Mouse (Mus musculus) megakaryocyte, embryonic 14.5 days (primary cell): Measurements from ENCODE around the gene Hsd3b7. TPM values are rescaled to one million over a fixed set of nuclear protein-coding genes. Genes with fewer than 3 reads are reported as not detected.
"Not testable (repeated sequence)": the region's sequence is repeated elsewhere in the genome, so short reads cannot be mapped to it uniquely, and the experiment has no call there.

ENCODE experiments used
- H3K27me3 ChIP-seq: replicated peaks from 2 replicates; pipeline ENCODE3; 2012; ENCODE audit warnings: inconsistent platforms
- H3K36me3 ChIP-seq: replicated peaks from 2 replicates; pipeline ENCODE3; 2012; ENCODE audit warnings: low read length, inconsistent platforms, mixed read lengths
- H3K4me1 ChIP-seq: 2 replicates; pipeline ENCODE4 v1.6.1; 2012; ENCODE audit warnings: inconsistent platforms
- H3K4me3 ChIP-seq: replicated peaks from 2 replicates; pipeline ENCODE3; 2012; ENCODE audit warnings: moderate library complexity, mild to moderate bottlenecking, inconsistent platforms
- H3K9me3 ChIP-seq: 2 replicates; pipeline ENCODE4 v1.6.1; 2012; ENCODE audit warnings: inconsistent platforms
- FLI1 ChIP-seq: IDR thresholded peaks from 2 replicates; pipeline ENCODE4 v1.6.1; 2012; ENCODE audit warnings: low read length, inconsistent platforms, mixed read lengths
- GATA1 ChIP-seq: IDR thresholded peaks from 3 replicates; pipeline ENCODE4 v1.6.1; 2012; ENCODE audit warnings: mixed read lengths, low read length, inconsistent platforms, borderline replicate concordance
- polyA plus RNA-seq: library from polyadenylated mRNA; stranded (reverse); fragments of >175 nt; gene quantifications from 2 replicates; pipeline ENCODE4 v1.2.3, GENCODE M21; 2012; ENCODE audit warnings: low replicate concordance; ENCODE audit not compliant: insufficient read depth

Gene Hsd3b7
- polyA plus RNA-seq, 1 experiment, result 53.3 TPM

DNA sequence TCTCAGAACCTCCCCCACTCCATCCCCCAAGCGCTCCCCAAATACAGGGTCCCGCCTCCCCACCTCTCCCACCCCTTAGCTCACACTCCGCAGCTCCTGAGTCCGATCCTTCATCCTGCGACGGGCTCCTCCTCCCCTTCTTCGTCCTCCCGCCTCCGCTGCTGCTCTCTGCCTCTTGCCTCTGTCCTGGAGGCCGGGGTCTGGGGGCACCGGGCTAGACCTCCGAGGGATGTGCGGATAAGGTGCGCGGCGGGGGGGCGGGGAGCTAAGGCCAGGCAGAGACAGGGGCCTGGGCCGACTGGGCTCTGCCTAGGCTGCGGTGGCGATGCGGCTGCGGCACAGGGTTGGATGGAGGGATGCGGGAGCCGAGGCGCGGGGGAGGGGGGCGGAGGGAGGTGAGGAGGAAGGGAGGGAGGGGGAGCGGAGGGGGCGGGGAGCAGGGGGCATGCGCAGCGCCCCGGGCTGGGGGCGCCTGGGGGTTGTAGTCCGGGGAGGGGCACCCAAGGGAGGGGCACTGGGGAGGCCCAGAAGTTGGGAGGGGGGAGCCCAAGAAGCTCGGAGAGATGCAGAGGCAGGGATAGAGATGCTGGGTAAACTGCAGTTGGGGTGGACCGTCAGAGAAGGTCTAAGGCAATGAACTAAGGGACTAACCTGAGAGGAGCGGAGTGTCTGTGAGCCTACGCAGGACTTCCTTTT is 23.9 kb downstream of the Hsd3b7 start, which contains the start of the genes Stx4a and Stx1b:
Stx4a (plus strand) TSS at position 119 of the 696 bp plus-strand sequence.
Stx1b (minus strand) TSS at position 374 of the 696 bp plus-strand sequence.
- Histone ChIP-seq H3K4me3 (no peak within 1 kb of the TSS), H3K4me1 (peaks cover 18% of the 10 kb centered on the region), H3K27me3 (peaks cover 34% of the 10 kb centered on the region), H3K36me3 (no peaks in the 10 kb centered on the region), H3K9me3 (peaks cover 3% of the 10 kb centered on the region; the same call in 1 of the 2 replicates)
- TF ChIP-seq FLI1 (no peak), GATA1 (no peak)

DNA sequence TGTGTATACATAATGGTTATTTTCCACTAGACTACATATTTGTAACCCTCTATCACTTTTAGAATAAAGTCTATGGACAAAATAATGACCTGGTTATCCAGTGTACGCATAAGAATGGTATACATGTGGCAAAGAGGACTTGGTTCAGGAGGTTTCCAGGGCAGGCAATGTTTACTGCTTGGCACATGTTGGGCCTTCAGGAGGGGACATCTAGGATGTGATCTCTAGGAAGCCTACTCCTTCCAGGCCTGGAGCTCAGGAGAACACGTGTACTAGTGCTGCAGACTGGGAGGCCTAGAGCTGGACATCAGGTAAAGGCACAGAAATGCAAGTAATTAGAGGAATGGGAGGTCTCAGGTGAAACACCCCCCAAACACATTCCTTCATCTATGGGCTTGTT is 35.1 kb downstream of the Hsd3b7 start:
- no peak for TF ChIP-seq GATA1
- no peak for TF ChIP-seq FLI1
- H3K36me3 ChIP-seq, result no peaks in the 10 kb centered on the region

GRCm38 (mm10) chr7:127837473-127837872 is 37.1 kb downstream of the Hsd3b7 start:
- no peaks in the 10 kb centered on the region for H3K27me3 ChIP-seq
- TF ChIP-seq FLI1, result no peak
- no peak for TF ChIP-seq GATA1
- no peak overlapping the region for H3K4me3 ChIP-seq
- peaks cover under 1% of the 10 kb centered on the region for H3K36me3 ChIP-seq
- H3K4me1 ChIP-seq, result peaks cover 30% of the 10 kb centered on the region
- H3K9me3 ChIP-seq, result peaks cover 2% of the 10 kb centered on the region

More for the DNA sequence above, 35.1 kb downstream of the Hsd3b7 start:
- Histone ChIP-seq H3K9me3 (peaks cover 8% of the 10 kb centered on the region), H3K27me3 (peaks cover 2% of the 10 kb centered on the region), H3K4me1 (peaks cover 22% of the 10 kb centered on the region), H3K4me3 (no peak overlapping the region)

- H3K4me3 ChIP-seq, H3K9me3 ChIP-seq, H3K36me3 ChIP-seq, H3K27me3 ChIP-seq: not testable (repeated sequence)
- H3K4me1 ChIP-seq, result peaks cover 34% of the 10 kb centered on the region
Observed at GRCm38 (mm10) chr7:127837878-127838277, 37.5 kb downstream of the Hsd3b7 start.

- not testable (repeated sequence) for H3K4me3 ChIP-seq, H3K9me3 ChIP-seq, H3K27me3 ChIP-seq
- Histone ChIP-seq H3K4me1 (peaks cover 55% of the 10 kb centered on the region), H3K36me3 (peaks cover 26% of the 10 kb centered on the region)
Observed at GRCm38 (mm10) chr7:127840031-127840430, 39.6 kb downstream of the Hsd3b7 start.

DNA sequence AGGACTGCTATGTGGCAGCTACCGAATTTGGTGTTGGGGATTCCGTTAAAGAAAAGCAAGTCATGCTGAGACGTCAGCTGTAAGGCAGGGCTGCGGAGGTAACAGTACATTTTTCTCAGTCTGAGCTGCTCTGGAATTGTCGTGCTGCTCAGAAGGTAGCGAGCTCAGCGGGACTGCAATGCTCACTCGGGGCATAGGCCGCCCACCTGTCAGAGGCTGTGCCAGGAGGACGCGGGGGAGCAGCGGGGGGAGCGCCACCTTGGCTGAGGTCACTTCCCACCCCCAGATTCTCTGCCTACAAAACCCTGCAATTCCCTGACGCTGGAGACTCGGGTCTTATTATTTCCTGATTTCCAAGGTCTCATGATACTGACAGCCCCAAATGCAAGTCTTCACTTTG is 40.5 kb downstream of the Hsd3b7 start:
- Histone ChIP-seq H3K9me3 (no peaks in the 10 kb centered on the region), H3K4me3 (peak overlapping the region; percentile 98), H3K36me3 (peaks cover 33% of the 10 kb centered on the region), H3K4me1 (peaks cover 61% of the 10 kb centered on the region), H3K27me3 (no peaks in the 10 kb centered on the region)
- TF ChIP-seq FLI1, result no peak
- no peak for TF ChIP-seq GATA1

GRCm38 (mm10) chr7:127841340-127842000 is 41.1 kb downstream of the Hsd3b7 start:
- Histone ChIP-seq H3K27me3 (no peaks in the 10 kb centered on the region), H3K36me3 (peaks cover 39% of the 10 kb centered on the region), H3K4me1 (peaks cover 62% of the 10 kb centered on the region), H3K4me3 (peak overlapping the region; percentile 98), H3K9me3 (no peaks in the 10 kb centered on the region)
- TF ChIP-seq FLI1, result no peak
- no peak for TF ChIP-seq GATA1

DNA sequence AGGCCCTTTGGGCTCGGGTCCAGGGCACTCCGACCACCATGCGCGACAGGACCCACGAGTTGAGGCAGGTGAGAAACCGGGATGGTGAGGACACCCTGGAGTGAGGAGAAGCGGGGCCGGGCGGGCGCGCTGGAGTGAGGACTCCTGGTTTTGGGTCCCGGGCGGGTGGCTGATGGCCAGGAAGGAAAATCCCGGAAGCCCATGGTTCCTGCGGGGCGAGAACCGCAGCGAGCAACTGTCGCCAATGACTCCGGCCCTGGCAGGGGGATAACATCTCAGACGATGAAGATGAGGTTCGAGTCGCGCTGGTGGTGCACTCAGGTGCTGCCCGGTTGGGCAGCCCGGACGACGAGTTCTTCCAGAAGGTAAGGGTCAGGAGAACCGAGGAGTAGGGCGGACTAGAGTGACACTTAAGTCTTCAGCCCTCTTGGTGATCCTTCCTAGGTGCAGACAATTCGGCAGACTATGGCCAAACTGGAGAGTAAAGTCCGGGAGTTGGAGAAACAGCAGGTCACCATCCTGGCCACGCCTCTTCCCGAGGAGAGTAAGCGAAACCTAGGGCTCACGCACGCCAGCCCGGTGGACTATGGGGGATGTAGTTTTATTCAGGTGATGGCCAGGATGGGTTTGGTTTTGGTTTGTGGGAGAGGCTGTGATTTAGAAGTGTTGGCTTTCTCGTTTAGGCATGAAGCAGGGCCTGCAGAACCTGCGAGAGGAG is 41.8 kb downstream of the Hsd3b7 start:
- no peaks in the 10 kb centered on the region for H3K9me3 ChIP-seq
- peak overlapping the region; percentile 98 for H3K4me3 ChIP-seq
- H3K36me3 ChIP-seq, result peaks cover 46% of the 10 kb centered on the region
- H3K4me1 ChIP-seq, result peaks cover 69% of the 10 kb centered on the region
- TF ChIP-seq FLI1, result no peak
- no peak for TF ChIP-seq GATA1
- no peaks in the 10 kb centered on the region for H3K27me3 ChIP-seq

- peaks cover 80% of the 10 kb centered on the region for H3K4me1 ChIP-seq
- peak overlapping the region; percentile 86 for H3K4me3 ChIP-seq
- TF ChIP-seq FLI1, result no peak; the same call in 1 of the 2 replicates
- TF ChIP-seq GATA1, result peak; percentile 63; the same call in 1 of the 3 replicates
Observed at GRCm38 (mm10) chr7:127849973-127850875, 49.8 kb downstream of the Hsd3b7 start.

GRCm38 (mm10) chr7:127850906-127851305 is 50.5 kb downstream of the Hsd3b7 start:
- H3K36me3 ChIP-seq, result peaks cover 65% of the 10 kb centered on the region
- peak overlapping the region; percentile 86 for H3K4me3 ChIP-seq
- H3K27me3 ChIP-seq, result no peaks in the 10 kb centered on the region
- peaks cover 80% of the 10 kb centered on the region for H3K4me1 ChIP-seq
- no peak for TF ChIP-seq GATA1
- TF ChIP-seq FLI1, result no peak
- H3K9me3 ChIP-seq, result no peaks in the 10 kb centered on the region

More at GRCm38 (mm10) chr7:127849973-127850875, 49.8 kb downstream of the Hsd3b7 start:
- H3K9me3 ChIP-seq, result no peaks in the 10 kb centered on the region
- H3K36me3 ChIP-seq, result peaks cover 66% of the 10 kb centered on the region
- H3K27me3 ChIP-seq, result no peaks in the 10 kb centered on the region

Other genes starting within 250 kb of the Hsd3b7 start
- 0.34 TPM in 1 of 2 replicates, not detected in the other for gene Tmem265, start 239.2 kb upstream of the Hsd3b7 start, polyA plus RNA-seq
- 19.1 and 27.2 TPM in 2 replicates for gene Phkg2, start 227.3 kb upstream of the Hsd3b7 start, polyA plus RNA-seq
- gene Ccdc189, start 212.0 kb upstream of the Hsd3b7 start, polyA plus RNA-seq, result 23.5 and 28.8 TPM in 2 replicates
- 14.7 and 20.8 TPM in 2 replicates for gene Rnf40, start 211.8 kb upstream of the Hsd3b7 start, polyA plus RNA-seq
- 2.9 TPM in 1 of 2 replicates, not detected in the other for gene Zfp629, start 184.8 kb upstream of the Hsd3b7 start, polyA plus RNA-seq
- 52.6 and 165 TPM in 2 replicates for gene Bcl7c, start 91.7 kb upstream of the Hsd3b7 start, polyA plus RNA-seq
- not detected in 2 replicates for gene Ctf1, start 87.9 kb upstream of the Hsd3b7 start, polyA plus RNA-seq
- gene Ctf2, start 68.4 kb upstream of the Hsd3b7 start, polyA plus RNA-seq, result not detected in 2 replicates
- 54.6 and 102 TPM in 2 replicates for gene Fbxl19, start 56.1 kb upstream of the Hsd3b7 start, polyA plus RNA-seq
- 27.3 and 62.4 TPM in 2 replicates for gene Orai3, start 30.8 kb upstream of the Hsd3b7 start, polyA plus RNA-seq
- gene Setd1a, start 23.9 kb upstream of the Hsd3b7 start, polyA plus RNA-seq, result 32.9 and 47.6 TPM in 2 replicates
- not detected in 2 replicates for gene Gm49388, start 15.0 kb upstream of the Hsd3b7 start, polyA plus RNA-seq
- 27.2 and 167 TPM in 2 replicates for gene Stx4a, start 23.7 kb downstream of the Hsd3b7 start, polyA plus RNA-seq
- gene Stx1b, start 23.9 kb downstream of the Hsd3b7 start, polyA plus RNA-seq, result 0.02 TPM in 1 of 2 replicates, not detected in the other
- gene Zfp646, start 75.6 kb downstream of the Hsd3b7 start, polyA plus RNA-seq, result 1.0 and 6.3 TPM in 2 replicates
- 9.4 and 18.0 TPM in 2 replicates for gene Zfp668, start 76.2 kb downstream of the Hsd3b7 start, polyA plus RNA-seq
- 0.44 TPM in 1 of 2 replicates, not detected in the other for gene Prss53, start 90.4 kb downstream of the Hsd3b7 start, polyA plus RNA-seq
- not detected in 2 replicates for gene Gm21974, start 94.8 kb downstream of the Hsd3b7 start, polyA plus RNA-seq
- gene Vkorc1, start 95.0 kb downstream of the Hsd3b7 start, polyA plus RNA-seq, result 26.7 and 40.9 TPM in 2 replicates
- gene Bckdk, start 103.5 kb downstream of the Hsd3b7 start, polyA plus RNA-seq, result 36.9 and 149 TPM in 2 replicates
- gene Kat8, start 111.9 kb downstream of the Hsd3b7 start, polyA plus RNA-seq, result 2.6 and 4.8 TPM in 2 replicates
- not detected in 2 replicates for gene Prss8, start 129.5 kb downstream of the Hsd3b7 start, polyA plus RNA-seq
- 2.7 and 10.0 TPM in 2 replicates for gene Prss36, start 146.1 kb downstream of the Hsd3b7 start, polyA plus RNA-seq
- gene Fus, start 166.9 kb downstream of the Hsd3b7 start, polyA plus RNA-seq, result 25.6 and 318 TPM in 2 replicates
- 1.1 and 17.0 TPM in 2 replicates for gene Pycard, start 193.3 kb downstream of the Hsd3b7 start, polyA plus RNA-seq
- 0.50 TPM in 1 of 2 replicates, not detected in the other for gene Trim72, start 203.3 kb downstream of the Hsd3b7 start, polyA plus RNA-seq